Mouse (Mus musculus) embryonic fibroblast, embryonic 13.5 days (primary cell): ENCODE results near the gene Slc29a1.
A peak's percentile ranks its signal among the peaks of the same experiment; 100 is the strongest.

Experiments used
- CTCF ChIP-seq: IDR thresholded peaks from 2 replicates; pipeline ENCODE4 v1.5.1; 2011; ENCODE audit warnings: mild to moderate bottlenecking, control low read depth, low read length, moderate library complexity, borderline replicate concordance; ENCODE audit not compliant: insufficient read depth
- POLR2A ChIP-seq: IDR thresholded peaks from 2 replicates; pipeline ENCODE4 v1.6.1; 2011; ENCODE audit warnings: low read depth, mild to moderate bottlenecking, control low read depth, low read length, moderate library complexity

DNA sequence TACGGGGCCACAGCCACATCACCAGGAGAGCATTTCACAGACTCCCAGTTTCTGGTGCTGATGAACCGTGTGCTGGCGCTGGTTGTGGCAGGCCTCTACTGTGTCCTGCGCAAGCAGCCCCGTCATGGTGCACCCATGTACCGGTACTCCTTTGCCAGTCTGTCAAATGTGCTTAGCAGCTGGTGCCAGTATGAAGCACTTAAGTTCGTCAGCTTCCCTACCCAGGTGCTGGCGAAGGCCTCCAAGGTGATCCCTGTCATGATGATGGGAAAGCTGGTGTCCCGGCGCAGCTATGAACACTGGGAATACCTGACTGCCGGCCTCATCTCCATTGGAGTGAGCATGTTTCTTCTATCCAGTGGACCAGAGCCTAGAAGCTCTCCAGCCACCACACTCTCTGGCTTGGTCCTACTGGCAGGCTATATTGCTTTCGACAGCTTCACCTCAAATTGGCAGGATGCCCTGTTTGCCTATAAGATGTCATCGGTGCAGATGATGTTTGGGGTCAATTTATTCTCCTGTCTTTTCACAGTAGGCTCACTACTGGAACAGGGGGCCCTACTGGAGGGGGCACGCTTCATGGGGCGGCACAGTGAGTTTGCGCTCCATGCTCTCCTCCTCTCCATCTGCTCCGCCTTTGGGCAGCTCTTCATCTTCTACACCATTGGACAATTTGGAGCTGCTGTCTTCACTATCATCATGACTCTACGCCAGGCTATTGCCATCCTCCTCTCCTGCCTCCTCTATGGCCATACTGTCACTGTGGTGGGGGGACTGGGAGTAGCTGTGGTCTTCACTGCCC lies 32.8 kb downstream of the Slc29a1 start:
- TF ChIP-seq CTCF, result no peak
- TF ChIP-seq POLR2A, result peak; percentile 36
